ENCODE assay signal across 9 mouse cellular contexts in the genomic region with DNA sequence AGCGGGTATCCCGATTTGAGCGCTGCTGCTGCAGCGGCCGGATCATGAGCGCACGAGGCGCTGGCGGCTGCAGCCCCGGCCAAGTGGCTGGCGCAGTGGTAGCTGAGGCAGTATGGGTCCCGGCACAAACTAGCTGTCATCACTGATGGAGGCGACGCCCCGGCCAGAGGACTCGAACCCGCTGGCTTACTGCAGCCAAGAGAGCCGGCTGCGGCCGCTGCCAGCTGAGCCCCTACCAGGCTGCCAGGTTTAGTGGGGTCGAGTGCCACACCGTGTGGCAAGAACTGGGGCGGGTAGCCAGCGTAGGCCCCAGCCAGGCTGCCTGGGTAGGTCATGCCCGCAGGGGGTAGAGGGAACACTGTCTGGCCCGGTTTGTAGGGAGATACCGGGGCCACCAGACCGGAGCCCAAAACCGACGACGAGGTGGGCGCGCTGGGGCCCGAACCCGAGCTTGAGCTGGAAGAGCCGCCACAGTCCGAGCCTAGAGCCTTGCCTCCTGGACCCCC. TPM values are rescaled to one million over a fixed set of nuclear protein-coding genes. Genes with fewer than 3 reads are reported as not detected.
DNase-seq lines count a peak whose midpoint lies in the region; ATAC-seq and TF ChIP-seq lines count a peak whose summit lies in the region.
"Had no signal": no experiment of that assay in that cellular context is flagged by ENCODE, and none has a peak within 500 bp of the region (broad histone marks: within the 10 kb centered on the region; RNA-seq: fewer than 3 reads in every experiment).

No protein-coding gene starts in this region.

- TF ChIP-seq CTCF in heart, postnatal 0 days (IDR thresholded peaks at IDR 0.05; ENCODE audit: low read depth), result no peak

- H3K27me3 ChIP-seq in embryonic facial prominence, embryonic 10.5 days (replicated peaks; ENCODE audit: low read depth, poor library complexity, severe bottlenecking), result peaks cover 80% of the 10 kb centered on the region
- peaks cover 70% of the 10 kb centered on the region for H3K27me3 ChIP-seq in heart, postnatal 0 days (ENCODE audit: control insufficient read depth, insufficient read depth, low read length)
- peaks cover 48% of the 10 kb centered on the region for H3K27me3 ChIP-seq in limb, embryonic 12.5 days

- no peak for ATAC-seq in heart, postnatal 0 days (ENCODE audit: insufficient read depth, low read depth)
- no peak for ATAC-seq in limb, embryonic 12.5 days (ENCODE audit: insufficient number of reproducible peaks, insufficient read depth, low FRiP score, low TSS enrichment, low read depth)
- no peak for ATAC-seq in granulocyte monocyte progenitor cell, adult 5-6 weeks (replicated peaks; ENCODE audit: poor library complexity, severe bottlenecking)

- H3K9ac ChIP-seq in heart, postnatal 0 days (replicated peaks; ENCODE audit: low read depth, low read length), result peak overlapping the region; percentile 57; the same call in 1 of the 2 replicates
- H3K9ac ChIP-seq in limb, embryonic 12.5 days (replicated peaks), result peak overlapping the region; percentile 97

- peak overlapping the region; percentile 92 for H3K27ac ChIP-seq in embryonic facial prominence, embryonic 10.5 days (replicated peaks)
- no peak overlapping the region for H3K27ac ChIP-seq in heart, postnatal 0 days (ENCODE audit: low read depth)
- peak overlapping the region; percentile 98 for H3K27ac ChIP-seq in limb, embryonic 12.5 days
- H3K27ac ChIP-seq: macrophage had no signal

- peak overlapping the region; percentile 86 for H3K4me2 ChIP-seq in heart, postnatal 0 days (ENCODE audit: low read depth, low read length)
- peak overlapping the region; percentile 86 for H3K4me2 ChIP-seq in limb, embryonic 12.5 days

- DNase-seq in spleen, adult 18-20 months, result peak; percentile 7 to 10
- no peak for DNase-seq in spleen, adult 12 weeks (ENCODE audit: low spot score)
- DNase-seq in embryonic facial prominence, embryonic 10.5 days (ENCODE audit: low spot score), result peak; percentile 64
- DNase-seq in heart, postnatal 0 days (ENCODE audit: low spot score), result no peak
- peak; percentile 86 for DNase-seq in neural tube, embryonic 10.5 days (ENCODE audit: extremely low spot score, low spot score)
- no peak for DNase-seq in cerebellum, postnatal 25 days

- TF ChIP-seq EP300 in heart, postnatal 0 days (IDR thresholded peaks at IDR 0.05; ENCODE audit: low read depth), result no peak

- 2% methylated on average over 37 of the region's 37 CpGs for WGBS in embryonic facial prominence, embryonic 10.5 days
- 5% methylated on average over 37 of the region's 37 CpGs for WGBS in heart, postnatal 0 days
- WGBS in limb, embryonic 12.5 days, result under 1% methylated on average over 37 of the region's 37 CpGs

- peak overlapping the region; percentile 85 for H3K4me3 ChIP-seq in embryonic facial prominence, embryonic 10.5 days
- peak overlapping the region; percentile 72 for H3K4me3 ChIP-seq in heart, postnatal 0 days (ENCODE audit: low read depth, low read length)
- H3K4me3 ChIP-seq in limb, embryonic 12.5 days (replicated peaks), result peak overlapping the region; percentile 89

- H3K9me3 ChIP-seq in embryonic facial prominence, embryonic 10.5 days, result no peaks in the 10 kb centered on the region
- no peaks in the 10 kb centered on the region for H3K9me3 ChIP-seq in heart, postnatal 0 days (replicated peaks; ENCODE audit: control insufficient read depth, low read length)
- H3K9me3 ChIP-seq in limb, embryonic 12.5 days, result no peaks in the 10 kb centered on the region

- H3K36me3 ChIP-seq in embryonic facial prominence, embryonic 10.5 days (replicated peaks), result peaks cover 17% of the 10 kb centered on the region
- no peaks in the 10 kb centered on the region for H3K36me3 ChIP-seq in heart, postnatal 0 days (replicated peaks; ENCODE audit: control insufficient read depth, insufficient read depth, low read length)
- H3K36me3 ChIP-seq in limb, embryonic 12.5 days, result peaks cover 23% of the 10 kb centered on the region

- peaks cover 77% of the 10 kb centered on the region for H3K4me1 ChIP-seq in embryonic facial prominence, embryonic 10.5 days
- H3K4me1 ChIP-seq in heart, postnatal 0 days (ENCODE audit: control insufficient read depth, insufficient read depth), result peaks cover 12% of the 10 kb centered on the region; the same call in 1 of the 2 replicates
- peaks cover 52% of the 10 kb centered on the region for H3K4me1 ChIP-seq in limb, embryonic 12.5 days (replicated peaks)

RNA-seq across cellular contexts. Expression of gene Zfp503, which starts 3.9 kb away (rescaled TPM):
- 9.7 and 12.5 TPM in 2 replicates for polyA plus RNA-seq in embryonic facial prominence, embryonic 10.5 days (2016; fragmentation: Nextera tagmentation; extraction: Ambion mirVana)
- 1.8 and 3.5 TPM in 2 replicates for total RNA-seq in heart, postnatal 0 days (2014; rRNA removed; ENCODE audit: low replicate concordance)
- polyA plus RNA-seq in heart, postnatal 0 days (2015; fragmentation: Nextera tagmentation; extraction: Ambion mirVana), result 0.61 and 0.84 TPM in 2 replicates
- 46.0 and 47.1 TPM in 2 replicates for polyA plus RNA-seq in limb, embryonic 12.5 days (2016; fragmentation: Nextera tagmentation; extraction: Ambion mirVana)
- total RNA-seq in granulocyte monocyte progenitor cell, adult 5-6 weeks (2014; fragmentation: Nextera tagmentation), result not detected in 2 replicates
- 0.04 and 0.05 TPM in 2 replicates for total RNA-seq in granulocyte monocyte progenitor cell, adult 5-6 weeks (2017)

RNA-seq across cellular contexts. Expression of gene Lrmda, which starts 34.0 kb away (rescaled TPM):
- 0.85 and 0.88 TPM in 2 replicates for polyA plus RNA-seq in embryonic facial prominence, embryonic 10.5 days (2016; fragmentation: Nextera tagmentation; extraction: Ambion mirVana)
- total RNA-seq in heart, postnatal 0 days (2014; rRNA removed; ENCODE audit: low replicate concordance), result 0.38 TPM in 1 of 2 replicates, not detected in the other
- 0.54 and 0.82 TPM in 2 replicates for polyA plus RNA-seq in heart, postnatal 0 days (2015; fragmentation: Nextera tagmentation; extraction: Ambion mirVana)
- 0.41 TPM in 1 of 2 replicates, not detected in the other for polyA plus RNA-seq in limb, embryonic 12.5 days (2016; fragmentation: Nextera tagmentation; extraction: Ambion mirVana)
- 30.9 and 34.8 TPM in 2 replicates for total RNA-seq in granulocyte monocyte progenitor cell, adult 5-6 weeks (2014; fragmentation: Nextera tagmentation)
- total RNA-seq in granulocyte monocyte progenitor cell, adult 5-6 weeks (2017), result 19.3 and 23.4 TPM in 2 replicates

Comparison
In these comparisons a context has a peak if more than half of its experiments do, and no peak if none do; other contexts are left out.
1. DNase-seq: peak in spleen, adult 18-20 months (2 of 2), embryonic facial prominence, embryonic 10.5 days (single experiment) and neural tube, embryonic 10.5 days (single experiment); none in spleen, adult 12 weeks (single experiment), heart, postnatal 0 days (single experiment) and cerebellum, postnatal 25 days (0 of 2).
2. Peak in every context shown above with its lines, with median percentiles within 50 percentile points of each other: H3K4me3 ChIP-seq.